Mouse (Mus musculus) liver, embryonic 16.5 days (tissue): ENCODE data around the gene Gfpt2. TPM values are rescaled to one million over a fixed set of nuclear protein-coding genes. Genes with fewer than 3 reads are reported as not detected.

Experiments
- ATAC-seq: fragments of 200-750 bp; cut with Nextera tagmentation; 2 replicates; pipeline ENCODE4 v1.8.0; 2017; ENCODE audit warnings: low read depth, mild to moderate bottlenecking, moderate number of reproducible peaks, moderate library complexity
- H3K27ac ChIP-seq: fragments of 300-500 bp; sonication (generic); 2 replicates; pipeline ENCODE4 v1.5.1; 2014; ENCODE audit warnings: mild to moderate bottlenecking, low read length
- H3K27me3 ChIP-seq: fragments of 300-500 bp; sonication (generic); 2 replicates; pipeline ENCODE4 v1.6.1; 2014; ENCODE audit warnings: low read depth, low read length, mixed read lengths; ENCODE audit not compliant: control insufficient read depth, insufficient read depth
- H3K36me3 ChIP-seq: fragments of 300-500 bp; sonication (generic); 2 replicates; pipeline ENCODE4 v1.6.1; 2014; ENCODE audit warnings: mild to moderate bottlenecking; ENCODE audit not compliant: control insufficient read depth, insufficient read depth
- H3K4me1 ChIP-seq: fragments of 300-500 bp; sonication (generic); 2 replicates; pipeline ENCODE4 v1.6.1; 2014; ENCODE audit warnings: low read depth, low read length, mixed read lengths; ENCODE audit not compliant: control insufficient read depth
- H3K4me2 ChIP-seq: fragments of 300-500 bp; sonication (generic); 2 replicates; pipeline ENCODE4 v1.6.1; 2014; ENCODE audit warnings: low read depth, low read length, mixed read lengths
- H3K4me3 ChIP-seq: fragments of 300-500 bp; sonication (generic); 2 replicates; pipeline ENCODE4 v1.5.1; 2014; ENCODE audit warnings: low read depth, mild to moderate bottlenecking, low read length
- H3K9ac ChIP-seq: fragments of 300-500 bp; sonication (generic); 2 replicates; pipeline ENCODE4 v1.6.1; 2014; ENCODE audit warnings: low read depth, low read length
- H3K9me3 ChIP-seq: fragments of 300-500 bp; sonication (generic); replicated peaks from 2 replicates; pipeline ENCODE4 v1.6.1; 2016; ENCODE audit warnings: low read length; ENCODE audit not compliant: control insufficient read depth
- WGBS: fragments of 180-500 bp; shearing (Covaris S2); extraction: QIAGEN DNeasy Blood & Tissue Kit; methylation state at CpG from one replicate; pipeline ENCODE4 v1.1.7; 2014; ENCODE audit not compliant: insufficient replicate concordance; 5-methylcytosine and 5-hydroxymethylcytosine counted together
- polyA plus RNA-seq: library from polyadenylated mRNA; unstranded; fragments of >200 nt; fragmentation: Nextera tagmentation; extraction: Ambion mirVana; gene quantifications from 2 replicates; pipeline ENCODE4 v1.2.1, GENCODE M21; 2015

Gene Gfpt2
- polyA plus RNA-seq, 1 experiment from 2014 or later: 0.80 TPM

- WGBS: 52% methylated on average over 4 of the region's 4 CpGs
- H3K27ac ChIP-seq: no peak overlapping the region
These were observed 13.7 kb upstream of the Gfpt2 start for GRCm38 (mm10) chr11:49780161-49780817.

GRCm38 (mm10) chr11:49781833-49782399 lies 12.1 kb upstream of the Gfpt2 start:
- H3K9ac ChIP-seq: no peak overlapping the region
- H3K27me3 ChIP-seq: no peaks in the 10 kb centered on the region
- H3K36me3 ChIP-seq: no peaks in the 10 kb centered on the region
- H3K9me3 ChIP-seq: no peaks in the 10 kb centered on the region
- WGBS: 11% methylated on average over 6 of the region's 6 CpGs
- no peak for ATAC-seq
- H3K4me2 ChIP-seq: no peak overlapping the region
- H3K4me3 ChIP-seq: no peak overlapping the region
- no peaks in the 10 kb centered on the region; the same call in 1 of the 2 replicates for H3K4me1 ChIP-seq
- H3K27ac ChIP-seq: no peak overlapping the region

More at GRCm38 (mm10) chr11:49780161-49780817, 13.7 kb upstream of the Gfpt2 start:
- Histone ChIP-seq H3K4me3 (no peak overlapping the region), H3K4me1 (no peaks in the 10 kb centered on the region; the same call in 1 of the 2 replicates), H3K9ac (no peak overlapping the region), H3K36me3 (no peaks in the 10 kb centered on the region), H3K4me2 (no peak overlapping the region), H3K27me3 (no peaks in the 10 kb centered on the region), H3K9me3 (no peaks in the 10 kb centered on the region)
- no peak for ATAC-seq

GRCm38 (mm10) chr11:49793131-49793530 lies 847 bp upstream of the Gfpt2 start:
- Histone ChIP-seq H3K9ac (no peak overlapping the region), H3K4me1 (no peaks in the 10 kb centered on the region; the same call in 1 of the 2 replicates), H3K4me2 (no peak overlapping the region), H3K36me3 (no peaks in the 10 kb centered on the region), H3K4me3 (no peak overlapping the region), H3K27me3 (peaks cover 23% of the 10 kb centered on the region), H3K9me3 (no peaks in the 10 kb centered on the region), H3K27ac (no peak overlapping the region)
- WGBS: 14% methylated on average over 14 of the region's 14 CpGs
- ATAC-seq: no peak

- Histone ChIP-seq H3K27ac (no peak overlapping the region), H3K36me3 (no peaks in the 10 kb centered on the region), H3K4me1 (no peaks in the 10 kb centered on the region; the same call in 1 of the 2 replicates), H3K4me3 (peak overlapping the region; percentile 27), H3K27me3 (peaks cover 23% of the 10 kb centered on the region), H3K9ac (no peak overlapping the region), H3K9me3 (no peaks in the 10 kb centered on the region), H3K4me2 (peak overlapping the region; percentile 51)
- 3% methylated on average over 45 of the region's 45 CpGs for WGBS
- ATAC-seq: peak; percentile 24; the same call in 1 of the 2 replicates
These were observed 565 bp downstream of the Gfpt2 start for GRCm38 (mm10) chr11:49794342-49795144.

GRCm38 (mm10) chr11:49798931-49799330 lies 5.0 kb downstream of the Gfpt2 start:
- H3K4me3 ChIP-seq: no peak overlapping the region
- H3K9me3 ChIP-seq: no peaks in the 10 kb centered on the region
- H3K36me3 ChIP-seq: no peaks in the 10 kb centered on the region
- H3K27ac ChIP-seq: no peak overlapping the region
- H3K4me1 ChIP-seq: no peaks in the 10 kb centered on the region; the same call in 1 of the 2 replicates
- ATAC-seq: no peak
- 23% methylated on average over 6 of the region's 6 CpGs for WGBS
- H3K4me2 ChIP-seq: no peak overlapping the region
- peaks cover 19% of the 10 kb centered on the region for H3K27me3 ChIP-seq
- no peak overlapping the region for H3K9ac ChIP-seq

GRCm38 (mm10) chr11:49801516-49801915 lies 7.5 kb downstream of the Gfpt2 start:
- no peak for ATAC-seq
- H3K27ac ChIP-seq: no peak overlapping the region
- 69% methylated on average over 4 of the region's 4 CpGs for WGBS

GRCm38 (mm10) chr11:49803801-49804200 lies 9.8 kb downstream of the Gfpt2 start:
- H3K9ac ChIP-seq: no peak overlapping the region
- H3K27me3 ChIP-seq: no peaks in the 10 kb centered on the region
- H3K36me3 ChIP-seq: no peaks in the 10 kb centered on the region
- no peaks in the 10 kb centered on the region for H3K4me1 ChIP-seq
- no peak for ATAC-seq
- H3K9me3 ChIP-seq: no peaks in the 10 kb centered on the region
- no peak overlapping the region for H3K4me3 ChIP-seq
- 70% methylated on average over 4 of the region's 4 CpGs for WGBS
- H3K27ac ChIP-seq: no peak overlapping the region
- no peak overlapping the region for H3K4me2 ChIP-seq

More at GRCm38 (mm10) chr11:49801516-49801915, 7.5 kb downstream of the Gfpt2 start:
- H3K27me3 ChIP-seq: no peaks in the 10 kb centered on the region
- no peaks in the 10 kb centered on the region for H3K36me3 ChIP-seq
- no peak overlapping the region for H3K4me2 ChIP-seq
- H3K9me3 ChIP-seq: no peaks in the 10 kb centered on the region
- no peaks in the 10 kb centered on the region for H3K4me1 ChIP-seq
- no peak overlapping the region for H3K9ac ChIP-seq
- no peak overlapping the region for H3K4me3 ChIP-seq

- Histone ChIP-seq H3K27ac (no peak overlapping the region), H3K4me1 (peaks cover 3% of the 10 kb centered on the region; the same call in 1 of the 2 replicates), H3K9me3 (no peaks in the 10 kb centered on the region), H3K4me3 (no peak overlapping the region), H3K36me3 (no peaks in the 10 kb centered on the region), H3K9ac (no peak overlapping the region), H3K27me3 (no peaks in the 10 kb centered on the region), H3K4me2 (no peak overlapping the region)
- WGBS: 54% methylated on average over 3 of the region's 3 CpGs
- no peak for ATAC-seq
These were observed 12.2 kb downstream of the Gfpt2 start for GRCm38 (mm10) chr11:49806218-49806617.
